Mouse (Mus musculus) left cerebral cortex, adult 8-10 months (tissue): Measurements from ENCODE around the gene Slc38a5. TPM values are rescaled to one million over a fixed set of nuclear protein-coding genes. Genes with fewer than 3 reads are reported as not detected.

Experiments used
- DNase-seq, 2 experiments: peaks; one replicate each; pipeline ENCODE4 v3.0.0; 2022; ENCODE audit warnings: low spot score in 2 of 2
- total RNA-seq, 4 experiments: library from RNA; stranded (reverse); gene quantifications; 2 replicates each; pipeline ENCODE4 v1.2.4; 2022

Gene Slc38a5
- total RNA-seq, 4 experiments from 2014 or later: 3.0 to 4.2 (median 3.7) TPM

GRCm38 (mm10) chrX:8309302-8309701 lies 38.4 kb downstream of the Slc38a5 start:
- no peak for DNase-seq

GRCm38 (mm10) chrX:8314905-8315304 lies 44.0 kb downstream of the Slc38a5 start:
- peak; percentile 5 to 7 for DNase-seq

GRCm38 (mm10) chrX:8327124-8327523 lies 56.2 kb downstream of the Slc38a5 start, which contains the start of gene Ssxb10:
Gene Ssxb10, plus strand, starts transcription at chrX:8327424.
- no peak for DNase-seq

Other genes starting within 250 kb of the Slc38a5 start
- 10 to 100 TPM; 24.7 to 27.5 (median 26.6) TPM for gene Suv39h1, start 196.4 kb upstream of the Slc38a5 start, total RNA-seq
- gene Was, start 180.6 kb upstream of the Slc38a5 start, total RNA-seq: 1 to 10 TPM in 3 of 4 experiments, under 1 TPM in 1; 0.82 to 3.6 (median 2.0) TPM
- 100 to 1,000 TPM; 176 to 202 (median 193) TPM for gene Wdr13, start 138.2 kb upstream of the Slc38a5 start, total RNA-seq
- gene Rbm3, start 125.3 kb upstream of the Slc38a5 start, total RNA-seq: 100 to 1,000 TPM; 134 to 198 (median 155) TPM
- 10 to 100 TPM; 12.7 to 15.0 (median 14.8) TPM for gene Tbc1d25, start 95.0 kb upstream of the Slc38a5 start, total RNA-seq
- 10 to 100 TPM; 27.4 to 35.9 (median 33.1) TPM for gene Ebp, start 77.6 kb upstream of the Slc38a5 start, total RNA-seq
- gene Porcn, start 64.6 kb upstream of the Slc38a5 start, total RNA-seq: 10 to 100 TPM; 66.0 to 71.8 (median 70.8) TPM
- gene Ftsj1, start 18.7 kb upstream of the Slc38a5 start, total RNA-seq: 10 to 100 TPM; 21.8 to 24.3 (median 23.1) TPM
- gene Ssxb10, start 56.3 kb downstream of the Slc38a5 start, total RNA-seq: not detected
- not detected for gene Ssxb9, start 95.8 kb downstream of the Slc38a5 start, total RNA-seq
- not detected for gene Ssxb1, start 142.2 kb downstream of the Slc38a5 start, total RNA-seq
- gene Ssxb2, start 190.6 kb downstream of the Slc38a5 start, total RNA-seq: not detected